24 mouse cellular contexts compared by ENCODE assay signal in genomic region chr4:109806408-109806807, GRCm38 (mm10).
DNase-seq lines count a peak whose midpoint lies in the region; ATAC-seq lines count a peak whose summit lies in the region.
"Had no signal": no experiment of that assay in that cellular context is flagged by ENCODE, and none has a peak within 500 bp of the region (broad histone marks: within the 10 kb centered on the region; RNA-seq: fewer than 3 reads in every experiment).

No protein-coding gene starts in this region.

- no peak overlapping the region for H3K27ac ChIP-seq in hindbrain, embryonic 14.5 days
- H3K27ac ChIP-seq in hindbrain, embryonic 10.5 days = no peak overlapping the region
- no peak overlapping the region for H3K27ac ChIP-seq in forebrain, embryonic 16.5 days (ENCODE audit: low read length)
- no peak overlapping the region; the same call in 1 of the 2 replicates for H3K27ac ChIP-seq in midbrain, embryonic 14.5 days (replicated peaks; ENCODE audit: low read depth, low read length)
- H3K27ac ChIP-seq: embryonic facial prominence, embryonic 10.5 days; heart, embryonic 10.5 days; kidney, postnatal 0 days; limb, embryonic 13.5 days; liver, embryonic 14.5 days; stomach, embryonic 15.5 days had no signal

- no peaks in the 10 kb centered on the region for H3K27me3 ChIP-seq in hindbrain, embryonic 14.5 days (ENCODE audit: control insufficient read depth, insufficient read depth, low read length)
- no peaks in the 10 kb centered on the region for H3K27me3 ChIP-seq in hindbrain, embryonic 10.5 days (ENCODE audit: insufficient read depth, poor library complexity, severe bottlenecking)
- H3K27me3 ChIP-seq in forebrain, embryonic 16.5 days (replicated peaks; ENCODE audit: control insufficient read depth, insufficient read depth, low read length) = no peaks in the 10 kb centered on the region
- H3K27me3 ChIP-seq in midbrain, embryonic 14.5 days (ENCODE audit: control insufficient read depth, insufficient read depth, low read length) = no peaks in the 10 kb centered on the region
- H3K27me3 ChIP-seq: limb, embryonic 13.5 days; Patski; stomach, embryonic 15.5 days had no signal

- H3K9me3 ChIP-seq in hindbrain, embryonic 14.5 days (ENCODE audit: control insufficient read depth, low read length) = no peaks in the 10 kb centered on the region
- no peaks in the 10 kb centered on the region for H3K9me3 ChIP-seq in hindbrain, embryonic 10.5 days
- no peaks in the 10 kb centered on the region for H3K9me3 ChIP-seq in forebrain, embryonic 16.5 days (ENCODE audit: control insufficient read depth, low read length)
- no peaks in the 10 kb centered on the region for H3K9me3 ChIP-seq in midbrain, embryonic 14.5 days (ENCODE audit: control insufficient read depth, low read length)
- H3K9me3 ChIP-seq: embryonic facial prominence, embryonic 10.5 days; heart, embryonic 10.5 days; limb, embryonic 13.5 days; stomach, embryonic 15.5 days had no signal

- DNase-seq in hindbrain, embryonic 14.5 days (ENCODE audit: low spot score) = no peak
- DNase-seq in hindbrain, embryonic 10.5 days (ENCODE audit: low spot score) = no peak
- peak; percentile 50 for DNase-seq in brain, adult 2 months (ENCODE audit: low read depth, low spot score)
- DNase-seq in midbrain, embryonic 14.5 days = peak; percentile 63
- no peak for DNase-seq in adrenal gland, adult 8-10 months
- DNase-seq in cerebellum, adult 18-20 months = no peak
- DNase-seq: adrenal gland, postnatal 25 days; B cell, adult 2 months; cerebellum, postnatal 25 days; gastrocnemius, postnatal 36 days; heart, postnatal 14 days; kidney, adult 11 months; layer of hippocampus, adult 9-11 months; lung, postnatal 10 days; right cerebral cortex, adult 18-20 months had no signal

- 0 out of 2 replicates have a peak, but pooled peaks have one; percentile 14 for ATAC-seq in hindbrain, embryonic 14.5 days (ENCODE audit: low FRiP score)
- peak; percentile 88 for ATAC-seq in forebrain, embryonic 16.5 days
- no peak; the same call in 1 of the 2 replicates for ATAC-seq in midbrain, embryonic 14.5 days (ENCODE audit: low FRiP score, low TSS enrichment)
- ATAC-seq: activated CD4-positive, CD25-positive, alpha-beta regulatory T cell, adult 4 months; Patski had no signal

- no peak overlapping the region for H3K9ac ChIP-seq in hindbrain, embryonic 14.5 days
- H3K9ac ChIP-seq in forebrain, embryonic 16.5 days (replicated peaks; ENCODE audit: low read depth, low read length) = no peak overlapping the region
- no peak overlapping the region for H3K9ac ChIP-seq in midbrain, embryonic 14.5 days (replicated peaks; ENCODE audit: low read length)
- H3K9ac ChIP-seq: limb, embryonic 13.5 days; liver, embryonic 14.5 days; stomach, embryonic 15.5 days had no signal

- 49% methylated on average over 5 of the region's 5 CpGs for WGBS in hindbrain, embryonic 14.5 days
- WGBS in hindbrain, embryonic 10.5 days = 80% methylated on average over 5 of the region's 5 CpGs
- WGBS in forebrain, embryonic 16.5 days = 32% methylated on average over 5 of the region's 5 CpGs
- 27% methylated on average over 5 of the region's 5 CpGs for WGBS in midbrain, embryonic 14.5 days

- peaks cover 8% of the 10 kb centered on the region; the same call in 1 of the 2 replicates for H3K4me1 ChIP-seq in hindbrain, embryonic 14.5 days (replicated peaks; ENCODE audit: control insufficient read depth, insufficient read depth, low read length)
- peaks cover 5% of the 10 kb centered on the region; the same call in 1 of the 2 replicates for H3K4me1 ChIP-seq in hindbrain, embryonic 10.5 days (replicated peaks)
- H3K4me1 ChIP-seq in forebrain, embryonic 16.5 days (replicated peaks; ENCODE audit: control insufficient read depth, insufficient read depth, low read length) = peaks cover 4% of the 10 kb centered on the region; the same call in 1 of the 2 replicates
- H3K4me1 ChIP-seq in midbrain, embryonic 14.5 days (ENCODE audit: control insufficient read depth, insufficient read depth, low read length) = peaks cover 6% of the 10 kb centered on the region
- H3K4me1 ChIP-seq: limb, embryonic 13.5 days; stomach, embryonic 15.5 days had no signal

- no peak overlapping the region for H3K4me2 ChIP-seq in hindbrain, embryonic 14.5 days (replicated peaks)
- H3K4me2 ChIP-seq in forebrain, embryonic 16.5 days (ENCODE audit: low read length) = no peak overlapping the region
- no peak overlapping the region for H3K4me2 ChIP-seq in midbrain, embryonic 14.5 days (ENCODE audit: low read length)
- H3K4me2 ChIP-seq: limb, embryonic 13.5 days; stomach, embryonic 15.5 days had no signal

- no peak overlapping the region for H3K4me3 ChIP-seq in hindbrain, embryonic 14.5 days (replicated peaks; ENCODE audit: low read length)
- H3K4me3 ChIP-seq in hindbrain, embryonic 10.5 days = no peak overlapping the region
- no peak overlapping the region for H3K4me3 ChIP-seq in forebrain, embryonic 16.5 days (replicated peaks; ENCODE audit: low read length)
- H3K4me3 ChIP-seq in midbrain, embryonic 14.5 days (replicated peaks; ENCODE audit: low read depth, low read length) = no peak overlapping the region
- H3K4me3 ChIP-seq: embryonic facial prominence, embryonic 10.5 days; heart, embryonic 10.5 days; limb, embryonic 13.5 days; stomach, embryonic 15.5 days had no signal

- no peaks in the 10 kb centered on the region for H3K36me3 ChIP-seq in hindbrain, embryonic 14.5 days (replicated peaks; ENCODE audit: control insufficient read depth, insufficient read depth)
- no peaks in the 10 kb centered on the region for H3K36me3 ChIP-seq in hindbrain, embryonic 10.5 days
- H3K36me3 ChIP-seq in forebrain, embryonic 16.5 days (ENCODE audit: control insufficient read depth, insufficient read depth) = no peaks in the 10 kb centered on the region
- no peaks in the 10 kb centered on the region for H3K36me3 ChIP-seq in midbrain, embryonic 14.5 days (ENCODE audit: control insufficient read depth, insufficient read depth, low read length)
- H3K36me3 ChIP-seq: heart, embryonic 10.5 days; limb, embryonic 13.5 days; stomach, embryonic 15.5 days had no signal

Comparison
In these comparisons a context has a peak if more than half of its experiments do, and no peak if none do; other contexts are left out.
1. DNase-seq: peak in brain, adult 2 months (single experiment) and midbrain, embryonic 14.5 days (single experiment); none in hindbrain, embryonic 14.5 days (single experiment), hindbrain, embryonic 10.5 days (single experiment), adrenal gland, adult 8-10 months (single experiment) and cerebellum, adult 18-20 months (0 of 2).